Mouse (Mus musculus) lung, postnatal 4 days (tissue): ENCODE results near the gene Srrm3.
A peak's percentile ranks its signal among the peaks of the same experiment; 100 is the strongest.

Experiments
- DNase-seq, 2 experiments: peaks; one replicate each; pipeline ENCODE4 v3.0.0; 2021

The Srrm3 gene

DNA sequence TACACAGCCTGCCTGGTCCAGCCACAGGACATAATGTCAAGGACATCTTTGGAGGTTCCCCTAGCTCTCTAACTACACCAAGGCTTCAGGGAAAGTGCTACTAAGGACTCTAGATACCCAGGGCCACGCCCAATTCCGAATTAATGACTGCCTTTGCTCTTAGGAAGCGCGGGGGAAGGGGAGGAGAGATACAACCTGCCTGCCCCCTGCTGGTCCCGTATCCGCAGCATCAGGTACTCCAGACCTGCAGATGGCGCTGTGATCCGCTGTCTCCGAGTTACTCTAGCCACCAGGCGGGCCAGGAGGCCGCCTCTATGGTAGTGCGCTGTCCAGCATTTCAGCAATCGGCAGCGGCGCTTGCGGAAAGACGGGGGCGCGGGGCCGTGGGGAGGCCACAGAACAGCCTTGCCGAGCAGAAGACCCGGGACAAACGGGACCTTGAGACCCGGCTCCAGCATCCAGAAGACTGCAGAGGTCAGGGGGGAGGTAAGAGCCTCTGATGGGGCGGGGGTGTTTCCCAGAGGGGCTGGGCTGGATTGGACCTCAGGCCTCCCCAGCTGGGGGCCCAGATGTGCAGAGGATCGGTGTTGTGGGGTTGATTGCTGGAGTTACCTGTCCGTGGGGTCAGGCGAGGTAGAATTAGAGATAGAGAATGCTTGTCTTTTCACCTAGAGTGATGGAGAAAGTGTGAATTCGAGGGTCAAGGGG, at the start of gene Srrm3:
Gene Srrm3 (plus strand): TSS at position 336 of the 708 bp plus-strand sequence.
- peak; percentile 90 to 94 for DNase-seq

DNA sequence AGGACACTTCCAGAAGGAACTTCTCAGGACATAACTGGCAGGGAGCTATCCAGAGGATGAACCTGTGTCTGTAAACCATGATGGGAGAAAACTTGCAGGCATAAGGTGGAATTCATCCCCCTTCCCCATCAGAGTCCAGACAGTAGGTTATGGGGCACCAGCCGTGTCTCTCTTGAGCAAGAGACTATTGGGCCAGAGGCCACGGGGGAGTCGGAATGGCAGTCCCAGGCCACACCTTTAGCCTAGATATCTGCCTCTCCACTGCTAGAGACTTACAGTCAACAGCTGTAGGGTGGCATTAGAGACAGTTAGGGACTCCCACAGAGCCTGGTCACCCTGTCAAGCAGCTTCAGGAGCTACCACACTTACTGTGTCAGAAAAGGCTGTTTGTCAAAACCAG, 44.8 kb upstream of the Srrm3 start:
- peak in 1 of 2 experiments; percentile 15 for DNase-seq

DNA sequence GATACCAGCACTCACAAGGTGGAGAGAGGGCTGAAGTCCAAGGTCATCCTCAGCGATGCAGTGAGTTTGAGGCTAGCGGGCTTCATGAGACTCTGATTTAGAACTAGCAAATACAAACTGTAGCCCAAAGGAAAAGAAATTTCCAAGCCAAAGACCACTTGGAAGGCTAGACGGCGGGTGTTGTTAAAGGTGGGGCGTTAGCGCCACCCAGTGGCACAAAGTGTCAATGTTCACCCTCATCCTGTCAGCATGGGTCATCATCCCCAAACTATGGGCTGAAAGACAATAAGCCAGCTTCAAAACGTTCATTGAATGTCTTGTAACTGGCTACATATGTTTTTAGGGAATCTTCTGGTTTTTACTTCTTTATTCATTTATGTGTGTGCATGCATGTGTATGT, 43.2 kb upstream of the Srrm3 start:
- DNase-seq: peak; percentile 62 to 81

DNA sequence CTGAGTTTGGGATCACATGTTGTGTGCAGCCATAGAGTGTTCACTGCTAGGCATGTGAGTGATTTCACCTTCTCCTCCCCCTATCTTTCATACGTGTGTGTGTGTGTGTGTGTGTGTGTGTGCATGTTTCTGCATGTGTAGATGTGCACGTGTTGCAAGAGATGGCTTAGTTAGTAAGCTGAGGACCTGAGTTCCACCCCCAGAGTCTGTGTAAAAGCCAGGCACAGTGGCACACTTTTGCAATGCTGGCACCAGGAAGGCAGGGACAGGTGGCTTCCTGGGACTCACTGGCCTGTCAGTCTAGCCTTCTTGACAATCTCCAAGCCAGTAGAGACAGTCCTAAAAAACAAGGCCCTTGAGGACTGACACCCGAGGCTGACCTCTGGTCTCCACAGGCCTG, 41.7 kb upstream of the Srrm3 start:
- DNase-seq: no peak

DNA sequence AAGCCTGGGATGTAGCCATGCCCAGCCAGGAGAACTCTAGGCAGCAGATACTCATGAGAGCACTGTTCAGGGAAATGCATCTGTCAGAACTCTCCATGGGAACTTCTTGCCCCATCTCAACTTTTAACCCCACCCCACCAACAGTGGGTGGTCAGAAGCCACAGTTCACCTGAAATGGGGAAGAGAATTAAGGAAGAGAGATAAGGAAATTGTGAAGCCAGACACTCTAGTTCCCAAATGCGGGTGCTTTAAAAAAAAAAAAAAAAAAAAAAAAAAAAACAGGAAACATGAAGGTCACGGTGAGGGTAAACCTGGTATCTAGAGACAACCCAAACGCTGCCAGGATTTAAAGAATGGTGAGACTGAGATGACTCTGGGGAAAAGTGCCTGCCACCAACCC, 34.2 kb upstream of the Srrm3 start:
- DNase-seq: peak in 1 of 2 experiments; percentile 33

DNA sequence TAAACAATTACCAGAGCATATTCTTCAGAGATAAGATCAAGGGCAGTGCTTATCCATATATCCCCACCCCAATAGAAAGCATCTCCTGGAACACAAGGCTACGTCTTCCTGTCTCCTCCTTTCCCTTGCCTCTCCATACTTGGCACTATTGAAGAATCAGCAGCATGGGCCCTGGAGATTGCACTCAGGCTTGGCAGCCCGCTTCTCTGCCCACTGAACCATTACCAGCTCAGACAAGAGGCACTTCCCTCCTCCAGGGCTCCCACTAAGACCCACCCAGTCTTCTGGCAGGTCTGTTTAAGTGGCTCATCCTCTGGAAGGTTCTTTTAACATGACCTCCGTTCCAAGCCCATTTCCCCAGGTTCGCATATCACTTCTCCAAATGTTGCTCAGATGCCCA, 30.1 kb upstream of the Srrm3 start:
- DNase-seq: no peak

DNA sequence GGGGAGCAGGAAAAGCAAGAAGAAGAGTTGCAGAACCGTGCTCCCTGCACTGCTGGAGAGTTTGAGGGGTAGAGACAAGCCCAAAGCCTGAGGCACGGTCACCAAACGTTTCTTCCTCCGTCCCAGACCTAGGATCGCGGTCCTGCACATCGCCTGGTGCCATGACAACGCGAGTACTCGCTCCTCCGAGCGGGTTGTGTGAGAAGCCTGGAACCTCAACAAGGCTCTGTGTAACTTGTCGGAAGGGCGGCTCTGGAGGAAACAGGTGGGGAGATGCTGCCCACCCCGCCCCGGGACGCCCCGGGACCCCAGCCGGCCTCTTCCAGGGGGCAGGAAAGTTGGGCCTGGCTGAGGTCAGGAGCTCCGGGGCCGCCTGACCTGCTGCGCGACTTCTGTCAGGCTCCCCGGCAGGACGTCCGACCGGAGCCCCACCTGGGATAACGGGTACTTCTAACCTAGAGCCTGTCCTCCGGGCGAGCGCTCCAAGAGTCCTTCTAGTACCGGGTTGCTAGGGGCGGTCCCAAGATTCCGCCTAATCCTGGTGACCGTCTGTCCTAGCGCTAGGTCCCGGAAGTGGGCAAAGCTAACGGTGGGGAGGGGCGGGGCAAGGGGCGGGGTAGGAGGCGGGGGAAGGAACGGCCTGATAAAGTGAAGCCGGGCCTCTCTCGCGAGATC, 28.8 kb upstream of the Srrm3 start, which contains the start of gene Styxl1:
Gene Styxl1 (minus strand): TSS at position 590 of the 675 bp plus-strand sequence.
- DNase-seq: no peak

DNA sequence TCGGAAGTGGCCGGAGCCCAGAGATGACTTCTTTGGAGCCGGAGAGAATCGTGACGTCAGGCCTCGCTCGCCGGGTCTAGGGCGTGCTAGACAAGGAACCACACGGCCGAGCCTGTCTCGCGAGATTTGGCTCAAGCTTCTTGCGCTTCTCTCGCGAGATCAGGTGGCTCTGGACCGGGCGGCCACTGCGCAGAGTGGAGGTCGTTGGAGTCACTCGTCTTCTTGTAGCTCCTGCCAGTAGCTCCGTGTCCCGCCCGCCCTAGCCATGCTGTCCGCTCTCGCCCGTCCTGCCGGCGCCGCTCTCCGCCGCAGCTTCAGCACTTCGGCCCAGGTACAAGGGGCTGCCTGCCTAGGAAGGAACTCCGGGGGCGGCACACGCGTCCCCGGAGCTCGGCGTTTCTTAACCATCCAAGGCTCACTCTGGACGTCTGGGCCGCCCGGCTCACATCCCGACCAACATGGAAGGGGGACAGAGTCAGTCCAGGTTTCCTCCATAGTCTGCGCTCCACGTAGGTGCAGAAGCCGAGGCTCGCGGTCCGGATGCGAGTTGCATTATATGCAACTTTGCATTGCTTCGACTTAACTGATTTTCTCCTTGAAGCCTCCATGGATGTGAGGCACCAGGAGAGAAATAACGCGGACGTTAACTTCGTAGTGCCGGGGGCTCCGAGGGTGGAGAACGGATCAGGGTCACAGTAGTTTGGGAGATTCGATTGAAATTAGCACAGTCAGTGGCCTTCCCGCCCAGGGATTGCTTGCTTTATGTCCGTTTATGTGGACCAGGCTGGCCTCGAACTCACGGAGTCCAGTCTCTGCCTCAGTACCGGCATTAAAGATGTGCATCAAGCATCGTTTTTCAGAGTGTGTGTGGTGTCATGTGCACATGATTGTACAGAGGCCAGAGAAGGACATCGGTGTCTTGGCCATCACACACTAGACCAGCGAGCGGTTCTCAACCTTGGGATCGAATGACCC, 27.9 kb upstream of the Srrm3 start, which contains the start of gene Mdh2:
Gene Mdh2 (plus strand): TSS at position 10 of the 975 bp plus-strand sequence.
- DNase-seq: peak; percentile 100

DNA sequence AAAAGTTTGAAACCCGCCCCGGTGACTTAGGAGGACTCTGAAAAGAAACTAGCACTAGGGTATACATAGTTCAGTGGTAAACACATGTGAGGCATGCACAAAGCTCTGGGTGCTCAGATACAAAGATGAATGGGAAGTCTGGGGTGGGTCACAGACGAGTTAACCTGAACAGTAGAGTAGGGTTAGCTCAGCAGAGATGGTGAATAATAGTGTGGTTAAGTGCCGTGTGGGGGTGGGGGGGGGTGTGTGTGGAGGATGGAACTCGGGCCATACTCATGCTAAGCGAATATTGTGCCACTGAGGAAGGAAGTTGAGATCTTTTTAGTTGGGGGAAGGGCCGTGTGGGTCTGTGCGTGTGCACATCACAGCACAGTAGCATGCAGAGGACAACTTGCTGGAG, 26.4 kb upstream of the Srrm3 start:
- no peak for DNase-seq

DNA sequence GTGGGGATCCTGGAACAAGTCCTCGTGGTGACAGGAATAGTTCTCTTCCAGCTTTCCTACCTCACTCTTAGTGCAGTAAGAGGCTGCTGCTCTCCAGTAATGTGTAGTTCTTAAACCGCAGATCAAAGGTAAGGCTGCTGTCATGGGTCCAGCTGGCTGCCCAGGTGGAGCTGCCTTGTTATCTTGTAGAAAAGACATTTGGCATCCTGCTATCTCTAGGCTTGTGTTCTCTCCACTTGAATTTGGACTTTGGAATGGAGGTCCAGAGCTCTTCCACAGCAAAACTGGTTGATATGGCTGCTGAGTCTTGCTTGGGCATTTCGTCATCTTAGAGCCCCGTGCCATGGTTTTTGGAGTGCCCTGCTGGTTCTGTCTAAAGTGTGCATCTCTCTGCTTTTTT, 23.8 kb upstream of the Srrm3 start:
- no peak for DNase-seq

DNA sequence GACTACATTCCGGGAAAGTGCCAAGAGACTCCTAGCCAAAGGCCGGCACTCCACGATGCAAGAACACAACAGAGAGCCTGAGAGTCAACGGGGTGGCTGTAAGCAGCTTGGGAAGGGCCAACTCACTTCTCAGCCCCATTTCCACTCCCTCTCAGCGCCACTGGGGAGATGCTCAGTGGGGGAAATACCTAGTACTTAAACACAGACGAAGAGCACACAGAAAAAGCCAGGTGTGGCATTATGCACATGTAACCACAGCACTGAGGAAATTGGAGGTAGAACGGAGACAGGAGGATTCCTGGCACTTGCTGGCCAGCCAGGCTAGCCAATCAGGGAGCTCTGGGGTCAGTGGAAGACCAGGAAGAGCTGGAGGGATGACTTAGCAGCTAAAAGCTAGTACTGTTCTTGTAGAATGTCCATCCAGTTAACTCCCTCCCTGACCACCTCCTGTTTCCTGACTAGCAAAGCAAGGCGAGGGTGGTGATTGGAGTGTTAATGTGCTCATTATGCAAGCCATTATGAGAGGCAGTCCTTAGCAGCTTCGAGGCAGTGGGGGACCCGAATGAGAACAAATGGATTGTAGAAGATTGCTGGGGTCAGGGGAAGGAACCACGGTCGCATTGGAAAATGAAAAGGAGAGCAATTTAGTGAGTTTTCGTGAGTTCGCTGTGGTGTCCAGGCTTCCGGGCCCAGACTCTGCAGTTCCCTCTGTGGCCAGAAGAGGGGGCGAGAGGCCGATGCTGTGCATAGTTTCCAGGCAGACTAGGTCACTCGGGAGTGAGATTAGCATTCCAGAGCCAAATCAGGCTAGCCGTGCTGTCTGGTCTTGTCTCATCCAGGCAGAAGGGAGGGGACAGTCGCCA, 12.5 kb upstream of the Srrm3 start:
- peak; percentile 85 to 91 for DNase-seq

DNA sequence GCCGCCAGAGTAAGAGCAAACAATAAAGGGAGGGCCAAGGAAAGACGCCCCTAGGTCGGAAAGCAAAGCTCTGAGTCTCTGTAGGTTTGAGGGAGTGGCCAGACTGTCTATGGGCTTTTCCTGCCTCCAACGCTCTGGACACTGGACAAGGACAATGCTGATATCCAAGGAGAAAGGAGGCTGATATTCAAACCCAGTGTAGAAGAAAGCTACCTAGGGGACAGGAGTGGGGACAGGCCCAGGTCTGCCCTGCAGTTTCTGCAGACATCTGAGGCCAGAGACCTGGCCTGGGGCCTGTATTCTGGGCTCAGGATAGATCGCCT, 11.9 kb upstream of the Srrm3 start:
- no peak for DNase-seq

DNA sequence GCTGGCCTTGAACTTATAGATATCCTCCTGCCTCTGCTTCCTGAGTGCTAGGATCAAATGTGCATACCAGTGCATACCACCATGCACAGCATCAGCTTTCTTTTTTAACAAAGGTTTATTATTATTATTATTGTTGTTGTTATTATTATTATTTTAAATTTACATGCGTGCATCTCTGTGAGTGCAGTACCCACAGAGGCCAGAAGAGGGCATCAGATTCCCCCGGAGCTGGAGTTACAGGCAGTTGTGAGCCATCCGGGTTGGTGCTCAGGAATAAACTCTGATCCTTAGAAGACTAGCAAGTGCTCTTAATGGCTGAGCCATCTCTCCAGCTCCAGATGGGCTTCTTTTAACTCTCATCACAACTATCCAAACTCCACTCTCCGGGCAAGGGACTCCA, 6.9 kb upstream of the Srrm3 start:
- no peak for DNase-seq

DNA sequence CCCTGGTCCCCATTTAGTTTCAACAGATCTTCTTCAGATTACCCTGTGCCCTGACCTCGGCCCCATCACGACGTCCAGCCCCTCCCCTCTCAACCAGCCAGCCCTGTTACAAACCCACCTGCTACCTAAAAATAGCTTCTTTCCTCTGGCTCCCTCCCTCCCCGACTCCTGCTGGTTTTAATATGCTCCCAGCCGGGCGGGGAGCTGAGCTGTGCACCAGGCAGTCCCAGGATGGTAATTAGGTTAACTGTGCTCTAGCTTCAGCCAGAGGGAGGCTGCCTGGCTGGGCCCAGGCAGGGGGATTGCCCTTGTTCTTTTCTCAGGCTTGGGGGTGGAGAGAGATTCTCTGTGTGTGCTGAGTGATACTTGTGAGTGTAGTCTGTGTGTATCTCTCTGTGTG, 5.8 kb upstream of the Srrm3 start:
- no peak for DNase-seq

DNA sequence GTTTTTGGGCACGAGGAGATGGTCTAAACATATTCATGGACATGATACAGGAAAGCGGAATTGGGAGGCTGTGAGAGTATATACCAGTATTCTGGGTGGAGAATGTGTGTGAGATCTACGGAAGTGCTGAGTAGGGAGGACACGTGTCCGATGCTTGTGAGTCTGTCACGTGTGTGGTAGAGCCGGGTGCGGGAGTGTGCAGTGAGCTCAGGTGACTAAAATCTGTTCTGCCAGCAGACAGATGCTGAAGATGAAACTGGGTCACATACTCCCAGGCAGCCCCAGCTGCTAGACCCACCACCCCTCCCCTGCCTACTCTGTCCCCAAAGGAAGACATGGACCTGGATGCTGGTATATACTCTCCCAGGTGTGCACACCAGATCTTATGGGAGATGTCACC, 4.0 kb upstream of the Srrm3 start:
- DNase-seq: no peak

DNA sequence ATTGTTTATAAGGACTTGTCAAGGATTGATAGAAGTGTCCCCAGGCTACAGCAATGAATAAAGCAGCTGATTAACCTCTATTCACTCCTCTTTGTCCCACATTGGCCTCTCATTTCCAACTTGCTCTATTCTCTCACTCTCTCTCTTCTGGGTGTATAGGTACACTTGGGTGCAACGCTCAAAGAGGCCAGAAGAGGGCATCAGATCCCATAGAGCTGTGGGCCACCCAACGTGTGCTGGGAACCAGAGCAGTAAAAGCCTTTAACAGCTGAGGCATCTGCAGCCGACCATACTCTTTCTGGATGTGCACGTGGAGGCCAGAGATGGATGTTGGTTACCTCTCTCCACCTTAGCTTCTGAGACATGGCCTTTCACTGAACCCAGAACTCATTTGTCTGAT, 3.6 kb upstream of the Srrm3 start:
- DNase-seq: no peak

DNA sequence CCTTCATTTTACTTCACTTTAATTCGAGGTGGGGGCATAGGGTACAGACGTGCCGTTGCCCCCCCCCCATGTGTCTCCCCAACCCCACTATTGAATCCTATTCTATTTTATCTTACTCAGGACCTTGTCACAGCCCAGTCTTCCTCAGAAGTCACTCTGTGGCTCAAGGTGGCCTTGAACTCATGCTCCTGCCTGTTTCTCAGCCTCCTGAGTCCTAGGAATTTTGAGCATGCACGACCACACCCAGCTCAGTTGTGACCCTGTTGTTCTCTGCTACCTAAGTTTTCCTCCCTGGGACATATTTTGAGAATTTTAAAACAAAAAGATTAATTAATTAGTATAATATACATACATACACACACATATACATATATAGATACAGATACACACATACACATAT, 3.0 kb upstream of the Srrm3 start:
- no peak for DNase-seq

DNA sequence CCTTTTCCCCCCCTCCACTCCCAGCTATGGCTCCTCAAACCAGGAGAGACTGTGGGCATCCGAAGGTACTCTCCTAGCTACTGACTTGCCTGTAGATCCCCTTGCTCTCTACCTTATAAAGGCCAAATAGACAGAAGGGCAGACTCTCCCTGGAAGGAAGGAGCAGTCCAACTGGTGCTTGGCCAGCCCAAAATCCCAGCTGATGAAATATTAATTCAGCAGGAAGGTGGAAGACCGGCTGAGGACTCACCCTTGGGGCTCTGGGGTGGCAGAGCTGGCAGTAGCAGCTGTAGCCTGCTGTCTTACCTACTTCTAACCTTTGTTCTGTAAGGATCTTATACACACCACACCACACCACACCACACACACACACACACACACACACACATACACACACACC, 2.0 kb upstream of the Srrm3 start:
- no peak for DNase-seq

DNA sequence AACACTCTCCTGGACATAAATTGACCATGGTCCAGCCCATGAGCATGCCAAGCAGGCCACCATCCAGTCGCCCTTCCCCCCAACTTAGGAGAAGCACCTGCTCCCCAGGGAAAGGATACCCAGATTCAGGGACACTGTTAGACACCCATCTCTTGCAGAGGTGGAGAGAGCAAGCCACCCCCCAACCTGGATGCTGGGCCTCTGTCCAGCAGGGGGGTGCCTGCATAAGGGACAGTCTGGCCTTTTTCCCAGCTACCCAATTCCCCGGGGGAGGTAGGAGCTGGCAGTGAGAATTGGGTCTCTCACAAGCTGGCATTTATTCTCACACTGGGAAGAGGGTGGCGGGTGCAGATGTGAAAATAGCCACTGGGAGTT, 560 bp downstream of the Srrm3 start:
- DNase-seq: no peak

DNA sequence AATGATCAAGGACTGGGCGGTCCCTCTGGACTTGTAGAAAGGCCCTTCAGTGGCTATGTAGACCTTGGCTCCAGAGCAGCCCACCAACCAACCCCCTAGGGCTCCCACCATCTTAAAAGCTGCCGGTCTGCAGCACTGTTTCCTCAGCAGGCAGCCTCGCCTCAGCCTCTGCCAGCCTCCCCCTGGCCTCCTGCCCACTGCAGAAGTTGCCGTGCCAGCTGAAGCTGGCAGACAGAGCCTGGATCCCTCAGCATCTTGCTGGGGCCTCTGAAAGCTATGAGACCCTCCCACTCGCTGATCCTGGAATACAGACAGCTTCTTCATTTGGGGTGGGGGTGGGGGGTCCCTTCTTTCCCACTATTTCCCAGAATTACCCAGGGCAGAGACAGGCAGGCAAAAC, 6.3 kb downstream of the Srrm3 start:
- DNase-seq: no peak

DNA sequence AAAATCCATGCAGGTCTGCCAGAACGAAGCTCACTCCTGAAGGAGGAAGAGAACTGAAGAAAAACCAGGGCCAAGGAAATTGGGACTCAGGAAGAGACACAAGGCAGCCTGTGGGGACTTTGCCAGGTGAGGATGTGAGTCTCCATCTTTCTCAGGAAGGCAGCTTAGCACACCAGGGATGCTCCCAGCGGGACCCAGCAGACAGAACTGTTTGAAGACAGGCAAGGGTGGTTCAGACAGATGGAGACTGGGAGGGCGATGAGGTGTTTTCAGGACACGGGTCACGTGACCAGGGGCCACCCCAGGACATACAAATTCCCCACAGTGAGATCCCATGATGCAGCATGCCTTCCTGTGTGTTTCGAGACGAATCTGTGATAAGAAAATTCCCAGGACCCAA, 11.8 kb downstream of the Srrm3 start:
- no peak for DNase-seq

DNA sequence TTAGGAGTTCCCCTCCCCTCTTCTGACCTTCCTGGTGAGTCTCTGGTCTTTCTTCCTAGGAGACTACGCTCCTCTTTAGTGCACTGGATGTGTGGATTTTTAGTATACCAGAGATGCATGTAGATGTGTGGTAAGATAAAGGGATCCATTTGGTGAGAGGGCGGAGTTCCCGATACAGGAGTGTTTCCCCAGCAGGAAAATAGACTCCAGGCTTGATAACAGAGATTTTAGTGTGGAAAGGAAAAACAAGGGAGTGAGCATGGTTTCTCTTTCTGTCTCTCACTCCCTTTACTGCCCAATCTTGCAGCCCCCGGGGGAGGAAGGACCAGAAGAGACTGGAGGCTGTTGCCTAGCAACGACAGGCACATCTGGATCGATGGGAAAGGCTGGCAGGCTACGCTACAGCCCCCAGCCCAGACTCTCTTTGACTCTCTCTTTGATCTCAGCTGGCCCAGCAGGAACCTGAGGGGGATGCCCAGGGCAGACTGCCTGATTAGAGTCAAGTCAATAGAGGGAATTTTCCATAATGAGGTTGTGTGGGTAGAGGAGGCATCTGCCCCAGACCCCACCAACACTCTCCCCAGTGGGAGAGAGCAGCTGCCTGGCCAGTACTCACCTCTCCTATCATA, 15.7 kb downstream of the Srrm3 start:
- DNase-seq: no peak
